Mouse (Mus musculus): Measurements from ENCODE around the gene Lipe.
"Not testable (repeated sequence)": the region's sequence is repeated elsewhere in the genome, so short reads cannot be mapped to it uniquely, and the experiment has no call there.

Gene Lipe

GRCm38 (mm10) chr7:25411861-25412260 is 13.4 kb upstream of the Lipe start:
- DNase-seq: no peak

- no peak for DNase-seq
Observed at GRCm38 (mm10) chr7:25410969-25411615, 12.6 kb upstream of the Lipe start.

GRCm38 (mm10) chr7:25409114-25409760 is 10.7 kb upstream of the Lipe start:
- DNase-seq: no peak

GRCm38 (mm10) chr7:25406468-25406867 is 8.0 kb upstream of the Lipe start:
- no peak for DNase-seq

- DNase-seq: peak; percentile 39
Observed at GRCm38 (mm10) chr7:25402671-25403101, 4.2 kb upstream of the Lipe start.

GRCm38 (mm10) chr7:25401986-25402385 is 3.5 kb upstream of the Lipe start:
- DNase-seq: no peak

- no peak for DNase-seq
Observed at GRCm38 (mm10) chr7:25401551-25401950, 3.0 kb upstream of the Lipe start.

- not testable (repeated sequence) for DNase-seq
Observed at GRCm38 (mm10) chr7:25399028-25399427, 518 bp upstream of the Lipe start.

- DNase-seq: peak; percentile 33
Observed at GRCm38 (mm10) chr7:25396621-25397020, 1.9 kb downstream of the Lipe start.

GRCm38 (mm10) chr7:25395558-25396521 is 2.7 kb downstream of the Lipe start:
- DNase-seq: peak; percentile 95

- no peak for DNase-seq
Observed at GRCm38 (mm10) chr7:25395186-25395557, 3.3 kb downstream of the Lipe start.

- no peak for DNase-seq
Observed at GRCm38 (mm10) chr7:25394754-25395153, 3.8 kb downstream of the Lipe start.

GRCm38 (mm10) chr7:25393451-25394210 is 4.9 kb downstream of the Lipe start:
- DNase-seq: peak; percentile 16

GRCm38 (mm10) chr7:25392851-25393250 is 5.7 kb downstream of the Lipe start:
- DNase-seq: no peak

- no peak for DNase-seq
Observed at GRCm38 (mm10) chr7:25391856-25392453, 6.6 kb downstream of the Lipe start.

- no peak for DNase-seq
Observed at GRCm38 (mm10) chr7:25390986-25391385, 7.5 kb downstream of the Lipe start.

- DNase-seq: peak; percentile 24
Observed at GRCm38 (mm10) chr7:25390054-25390770, 8.3 kb downstream of the Lipe start.

- DNase-seq: peak; percentile 4
Observed at GRCm38 (mm10) chr7:25388916-25389315, 9.6 kb downstream of the Lipe start.

- DNase-seq: peak; percentile 18
Observed at GRCm38 (mm10) chr7:25387811-25388440, 10.6 kb downstream of the Lipe start.

- peak; percentile 77 for DNase-seq
Observed at GRCm38 (mm10) chr7:25385850-25386555, 12.5 kb downstream of the Lipe start.

Data from cerebellum, adult 11 months (tissue).